Mouse (Mus musculus) CD4-positive, CD25-positive, alpha-beta regulatory T cell, adult 2 months (primary cell): ENCODE data around the gene Spin2f.
"Not testable (repeated sequence)": the region's sequence is repeated elsewhere in the genome, so short reads cannot be mapped to it uniquely, and the experiment has no call there.

Experiments used
- DNase-seq: peaks from one replicate; pipeline ENCODE4 v3.0.0-alpha.2; 2012; ENCODE audit warnings: low read depth, low spot score

Gene Spin2f

GRCm38 (mm10) chrX:31253594-31253993 is at the start of gene Spin2f:
Gene Spin2f, plus strand, starts transcription at chrX:31253894.
- not testable (repeated sequence) for DNase-seq

- DNase-seq: not testable (repeated sequence)
Observed at GRCm38 (mm10) chrX:31212136-31212535, 41.6 kb upstream of the Spin2f start.

- DNase-seq: not testable (repeated sequence)
Observed at GRCm38 (mm10) chrX:31223536-31223935, 30.2 kb upstream of the Spin2f start.

- DNase-seq: not testable (repeated sequence)
Observed at GRCm38 (mm10) chrX:31235088-31235487, 18.6 kb upstream of the Spin2f start.

- DNase-seq: not testable (repeated sequence)
Observed at GRCm38 (mm10) chrX:31241754-31242153, 11.9 kb upstream of the Spin2f start.
